Mouse (Mus musculus) kidney, embryonic 14.5 days (tissue): ENCODE results near the gene Bcl2l1. TPM values are rescaled to one million over a fixed set of nuclear protein-coding genes. Genes with fewer than 3 reads are reported as not detected.

Experiments
- ATAC-seq: fragments of 200-750 bp; cut with Nextera tagmentation; 2 replicates; pipeline ENCODE4 v1.8.0; 2017; ENCODE audit warnings: moderate number of reproducible peaks, mild to moderate bottlenecking, moderate TSS enrichment, moderate library complexity; ENCODE audit not compliant: low FRiP score, low TSS enrichment
- H3K27ac ChIP-seq: fragments of 300-500 bp; sonication (generic); 2 replicates; pipeline ENCODE4 v1.5.1; 2014; ENCODE audit warnings: low read depth, mild to moderate bottlenecking, low read length, moderate library complexity, mixed read lengths
- H3K27me3 ChIP-seq: fragments of 300-500 bp; sonication (generic); 2 replicates; pipeline ENCODE4 v1.6.1; 2014; ENCODE audit warnings: mild to moderate bottlenecking, low read length; ENCODE audit not compliant: control insufficient read depth, insufficient read depth
- H3K36me3 ChIP-seq: fragments of 300-500 bp; sonication (generic); 2 replicates; pipeline ENCODE4 v1.6.1; 2014; ENCODE audit warnings: low read length, mixed read lengths; ENCODE audit not compliant: control insufficient read depth, insufficient read depth
- H3K4me1 ChIP-seq: fragments of 300-500 bp; sonication (generic); 2 replicates; pipeline ENCODE4 v1.6.1; 2014; ENCODE audit warnings: low read length, mixed read lengths; ENCODE audit not compliant: control insufficient read depth, insufficient read depth
- H3K4me2 ChIP-seq: fragments of 300-500 bp; sonication (generic); replicated peaks from 2 replicates; pipeline ENCODE4 v1.6.1; 2014; ENCODE audit warnings: low read depth, mild to moderate bottlenecking, low read length
- H3K4me3 ChIP-seq: fragments of 300-500 bp; sonication (generic); 2 replicates; pipeline ENCODE4 v1.5.1; 2014; ENCODE audit warnings: mild to moderate bottlenecking, low read length
- H3K9ac ChIP-seq: fragments of 300-500 bp; sonication (generic); 2 replicates; pipeline ENCODE4 v1.6.1; 2014; ENCODE audit warnings: low read depth, mild to moderate bottlenecking, low read length, moderate library complexity
- H3K9me3 ChIP-seq: fragments of 300-500 bp; sonication (generic); 2 replicates; pipeline ENCODE4 v1.6.1; 2016; ENCODE audit warnings: low read length; ENCODE audit not compliant: control insufficient read depth
- WGBS: fragments of 180-500 bp; shearing (Covaris S2); extraction: QIAGEN DNeasy Blood & Tissue Kit; methylation state at CpG from one replicate; pipeline ENCODE4 v1.1.7; 2014; 5-methylcytosine and 5-hydroxymethylcytosine counted together
- microRNA-seq: library from miRNA; unstranded; fragments of <30 nt; microRNA quantifications from one replicate; pipeline ENCODE4, GENCODE M21; 2016
- polyA plus RNA-seq: library from polyadenylated mRNA; unstranded; fragments of >200 nt; fragmentation: Nextera tagmentation; extraction: Ambion mirVana; gene quantifications from 2 replicates; pipeline ENCODE4 v1.2.1, GENCODE M21; 2014

Gene Bcl2l1
- polyA plus RNA-seq, 1 experiment from 2014 or later, result 96.1 TPM

GRCm38 (mm10) chr2:152734984-152735383 is 96.5 kb downstream of the Bcl2l1 start:
- Histone ChIP-seq H3K36me3 (peaks cover 3% of the 10 kb centered on the region; the same call in 1 of the 2 replicates), H3K27me3 (no peaks in the 10 kb centered on the region), H3K27ac (peak overlapping the region; percentile 85), H3K4me2 (peak overlapping the region; percentile 90), H3K4me3 (peak overlapping the region; percentile 92), H3K4me1 (peaks cover 41% of the 10 kb centered on the region), H3K9ac (peak overlapping the region; percentile 95; the same call in 1 of the 2 replicates), H3K9me3 (no peaks in the 10 kb centered on the region)
- 0% methylated on average over 28 of the region's 28 CpGs for WGBS
- peak; percentile 79 for ATAC-seq

- H3K36me3 ChIP-seq, result peaks cover 3% of the 10 kb centered on the region; the same call in 1 of the 2 replicates
- H3K27me3 ChIP-seq, result no peaks in the 10 kb centered on the region
- H3K4me3 ChIP-seq, result peak overlapping the region; percentile 92
- H3K9me3 ChIP-seq, result no peaks in the 10 kb centered on the region
- H3K4me2 ChIP-seq, result peak overlapping the region; percentile 90
- H3K4me1 ChIP-seq, result peaks cover 43% of the 10 kb centered on the region
- 14% methylated on average over 10 of the region's 10 CpGs for WGBS
- ATAC-seq, result no peak
- H3K27ac ChIP-seq, result peak overlapping the region; percentile 85
- peak overlapping the region; percentile 55 for H3K9ac ChIP-seq
Observed at GRCm38 (mm10) chr2:152734501-152734900, 97.0 kb downstream of the Bcl2l1 start.

GRCm38 (mm10) chr2:152733201-152733600 is 98.3 kb downstream of the Bcl2l1 start:
- no peak overlapping the region for H3K4me2 ChIP-seq
- WGBS, result 97% methylated on average over 2 of the region's 2 CpGs
- H3K36me3 ChIP-seq, result peaks cover 3% of the 10 kb centered on the region; the same call in 1 of the 2 replicates
- H3K27me3 ChIP-seq, result no peaks in the 10 kb centered on the region
- no peak overlapping the region for H3K9ac ChIP-seq
- no peak overlapping the region for H3K27ac ChIP-seq
- peaks cover 47% of the 10 kb centered on the region for H3K4me1 ChIP-seq
- no peak overlapping the region for H3K4me3 ChIP-seq
- H3K9me3 ChIP-seq, result no peaks in the 10 kb centered on the region
- ATAC-seq, result no peak

Small RNAs within 50 kb of the gene (microRNA-seq; reads per million reads assigned to microRNA genes)
- not detected for gene Gm23802
- 1.7 reads per million for gene Mir5622

Other genes starting within 250 kb of the Bcl2l1 start
- not detected in 2 replicates for gene Defb45, start 232.3 kb downstream of the Bcl2l1 start, polyA plus RNA-seq
- 1.1 TPM in 2 replicates for gene Defb36, start 227.4 kb downstream of the Bcl2l1 start, polyA plus RNA-seq
- gene Defb25, start 208.7 kb downstream of the Bcl2l1 start, polyA plus RNA-seq, result 28.2 and 37.2 TPM in 2 replicates
- 46.9 and 61.8 TPM in 2 replicates for gene Rem1, start 204.8 kb downstream of the Bcl2l1 start, polyA plus RNA-seq
- 127 and 147 TPM in 2 replicates for gene H13, start 162.3 kb downstream of the Bcl2l1 start, polyA plus RNA-seq
- 35.4 and 40.8 TPM in 2 replicates for gene Mcts2, start 144.7 kb downstream of the Bcl2l1 start, polyA plus RNA-seq
- 129 and 178 TPM in 2 replicates for gene Id1, start 95.5 kb downstream of the Bcl2l1 start, polyA plus RNA-seq
- 12.1 and 18.8 TPM in 2 replicates for gene Cox4i2, start 77.6 kb downstream of the Bcl2l1 start, polyA plus RNA-seq
- gene Tpx2, start 16.2 kb upstream of the Bcl2l1 start, polyA plus RNA-seq, result 107 and 124 TPM in 2 replicates
- 0.13 TPM in 1 of 2 replicates, not detected in the other for gene Mylk2, start 79.6 kb upstream of the Bcl2l1 start, polyA plus RNA-seq
- 4.4 and 4.8 TPM in 2 replicates for gene Foxs1, start 101.5 kb upstream of the Bcl2l1 start, polyA plus RNA-seq
- 2.3 and 2.5 TPM in 2 replicates for gene Dusp15, start 120.0 kb upstream of the Bcl2l1 start, polyA plus RNA-seq
- gene Ttll9, start 130.8 kb upstream of the Bcl2l1 start, polyA plus RNA-seq, result 1.1 and 1.2 TPM in 2 replicates
- 58.2 and 79.8 TPM in 2 replicates for gene Pdrg1, start 183.7 kb upstream of the Bcl2l1 start, polyA plus RNA-seq
- gene Xkr7, start 200.1 kb upstream of the Bcl2l1 start, polyA plus RNA-seq, result not detected in 2 replicates
- gene Ccm2l, start 234.2 kb upstream of the Bcl2l1 start, polyA plus RNA-seq, result 4.2 and 4.4 TPM in 2 replicates